Mouse (Mus musculus) hindbrain, embryonic 14.5 days (tissue): ENCODE measurements around the gene C2cd2. TPM values are rescaled to one million over a fixed set of nuclear protein-coding genes. Genes with fewer than 3 reads are reported as not detected.

ENCODE experiments used
- ATAC-seq: fragments of 200-750 bp; cut with Nextera tagmentation; 2 replicates; pipeline ENCODE4 v1.8.0; 2017; ENCODE audit warnings: moderate number of reproducible peaks, mild to moderate bottlenecking, moderate TSS enrichment, moderate library complexity; ENCODE audit not compliant: low FRiP score
- DNase-seq: peaks from one replicate; pipeline ENCODE4 v3.0.0-alpha.2; 2015; ENCODE audit warnings: low spot score
- H3K27ac ChIP-seq: fragments of 300-500 bp; sonication (generic); 2 replicates; pipeline ENCODE4 v1.5.1; 2014; ENCODE audit warnings: mild to moderate bottlenecking, moderate library complexity
- H3K27me3 ChIP-seq: fragments of 300-500 bp; sonication (generic); 2 replicates; pipeline ENCODE4 v1.6.1; 2014; ENCODE audit warnings: mild to moderate bottlenecking, low read length, mixed read lengths; ENCODE audit not compliant: control insufficient read depth, insufficient read depth
- H3K36me3 ChIP-seq: fragments of 300-500 bp; sonication (generic); replicated peaks from 2 replicates; pipeline ENCODE4 v1.6.1; 2014; ENCODE audit not compliant: control insufficient read depth, insufficient read depth
- H3K4me1 ChIP-seq: fragments of 300-500 bp; sonication (generic); replicated peaks from 2 replicates; pipeline ENCODE4 v1.6.1; 2014; ENCODE audit warnings: antibody characterized with exemption, low read length, mixed read lengths; ENCODE audit not compliant: control insufficient read depth, insufficient read depth
- H3K4me2 ChIP-seq: fragments of 300-500 bp; sonication (generic); replicated peaks from 2 replicates; pipeline ENCODE4 v1.6.1; 2014; ENCODE audit warnings: mild to moderate bottlenecking, moderate library complexity
- H3K4me3 ChIP-seq: fragments of 300-500 bp; sonication (generic); replicated peaks from 2 replicates; pipeline ENCODE4 v1.5.1; 2014; ENCODE audit warnings: mild to moderate bottlenecking, low read length
- H3K9ac ChIP-seq: fragments of 300-500 bp; sonication (generic); 2 replicates; pipeline ENCODE4 v1.6.1; 2014
- H3K9me3 ChIP-seq: fragments of 300-500 bp; sonication (generic); 2 replicates; pipeline ENCODE4 v1.6.1; 2016; ENCODE audit warnings: low read length; ENCODE audit not compliant: control insufficient read depth
- WGBS: fragments of 180-500 bp; shearing (Covaris S2); extraction: QIAGEN DNeasy Blood & Tissue Kit; methylation state at CpG from one replicate; pipeline ENCODE4 v1.1.7; 2014; 5-methylcytosine and 5-hydroxymethylcytosine counted together
- polyA plus RNA-seq: library from polyadenylated mRNA; unstranded; fragments of >200 nt; fragmentation: Nextera tagmentation; extraction: Ambion mirVana; gene quantifications from 2 replicates; pipeline ENCODE4 v1.2.1, GENCODE M21; 2014

Gene C2cd2
- polyA plus RNA-seq, 1 experiment from 2014 or later, result 19.6 TPM

- peak overlapping the region; percentile 96 for H3K9ac ChIP-seq
- no peaks in the 10 kb centered on the region for H3K27me3 ChIP-seq
- H3K4me3 ChIP-seq, result peak overlapping the region; percentile 82
- H3K4me1 ChIP-seq, result peaks cover 22% of the 10 kb centered on the region
- H3K4me2 ChIP-seq, result peak overlapping the region; percentile 75
- H3K9me3 ChIP-seq, result no peaks in the 10 kb centered on the region
- ATAC-seq (peak; percentile 67), DNase-seq (peak; percentile 37)
- peaks cover 5% of the 10 kb centered on the region for H3K36me3 ChIP-seq
- peak overlapping the region; percentile 100 for H3K27ac ChIP-seq
- WGBS, result 1% methylated on average over 11 of the region's 11 CpGs
Measured at GRCm38 (mm10) chr16:97850667-97851060, 111.7 kb downstream of the C2cd2 start.

DNA sequence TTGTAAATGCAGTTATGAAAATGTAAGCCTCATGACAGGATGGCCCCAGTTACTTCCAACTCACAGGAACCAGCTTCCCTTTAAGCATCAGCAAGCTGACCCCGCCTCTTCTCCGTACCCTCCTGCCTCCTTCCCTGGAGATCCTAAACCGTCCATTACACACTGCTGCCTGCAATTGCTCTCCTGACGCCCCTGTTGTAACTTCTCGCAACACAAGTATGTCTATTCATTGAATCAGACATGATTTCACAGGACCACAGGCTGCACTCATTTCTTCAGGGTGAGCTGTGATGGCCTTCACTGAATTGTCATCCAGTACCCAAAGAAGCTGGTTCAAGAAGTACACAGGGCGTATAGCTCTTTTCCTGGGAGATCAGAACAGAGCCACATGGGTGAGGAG, 113.6 kb downstream of the C2cd2 start:
- DNase-seq (no peak), ATAC-seq (no peak)
- Histone ChIP-seq H3K4me1 (peaks cover 22% of the 10 kb centered on the region), H3K4me2 (no peak overlapping the region), H3K27ac (no peak overlapping the region), H3K9ac (no peak overlapping the region), H3K4me3 (no peak overlapping the region), H3K36me3 (peaks cover 5% of the 10 kb centered on the region), H3K9me3 (no peaks in the 10 kb centered on the region), H3K27me3 (no peaks in the 10 kb centered on the region)
- 82% methylated on average over 6 of the region's 6 CpGs for WGBS

DNA sequence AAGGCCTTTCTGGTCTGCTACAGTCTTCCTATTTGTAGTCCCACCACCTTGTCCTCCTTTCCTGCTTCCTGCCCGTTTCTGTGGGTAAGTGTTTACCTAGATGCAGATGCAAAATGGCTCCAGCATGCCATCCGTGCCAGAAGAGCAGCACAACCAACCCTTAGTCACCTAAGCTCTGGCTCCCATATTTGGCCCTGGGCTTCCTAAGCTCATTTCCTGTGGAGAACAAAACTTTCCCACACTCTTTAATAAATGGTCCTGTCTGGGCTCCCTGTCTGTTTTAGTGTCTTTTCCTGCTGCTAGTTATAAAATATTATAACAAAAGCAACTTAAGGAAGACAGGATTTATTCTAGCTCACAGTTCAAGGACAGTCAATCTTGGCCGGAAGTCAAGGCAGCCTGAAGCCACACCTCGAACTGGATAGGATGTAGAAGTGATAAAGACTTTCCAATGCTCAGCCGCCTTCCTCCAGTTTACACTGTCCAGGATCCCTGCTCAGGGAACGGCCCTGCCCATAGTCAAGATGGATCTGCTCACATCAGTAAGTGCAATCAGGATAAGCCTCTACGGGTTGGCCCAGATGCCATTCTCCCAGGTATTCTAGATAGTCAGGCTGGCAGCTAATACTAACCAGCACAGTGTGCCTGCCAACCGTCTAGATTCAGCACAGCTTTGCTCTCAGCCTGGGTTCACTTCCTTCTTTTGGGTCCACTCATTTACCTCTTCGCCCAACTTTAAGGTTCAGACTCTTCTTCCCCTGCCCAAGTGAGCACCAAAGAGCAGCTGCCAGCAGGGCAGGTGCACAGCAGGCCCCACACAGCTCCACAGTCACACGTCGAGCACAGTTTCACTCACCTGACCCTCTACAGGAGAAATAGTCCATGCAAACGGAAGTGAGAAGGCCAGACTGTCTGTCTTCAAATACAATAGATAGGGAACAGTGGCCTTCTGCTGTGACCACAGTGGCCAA, 117.1 kb downstream of the C2cd2 start:
- H3K27ac ChIP-seq, result no peak overlapping the region
- no peak for DNase-seq
- no peak overlapping the region for H3K9ac ChIP-seq
- no peaks in the 10 kb centered on the region for H3K27me3 ChIP-seq
- H3K4me2 ChIP-seq, result no peak overlapping the region
- H3K9me3 ChIP-seq, result no peaks in the 10 kb centered on the region
- no peak overlapping the region for H3K4me3 ChIP-seq
- peaks cover 5% of the 10 kb centered on the region for H3K36me3 ChIP-seq
- peaks cover 8% of the 10 kb centered on the region for H3K4me1 ChIP-seq
- no peak for ATAC-seq
- WGBS, result 90% methylated on average over 12 of the region's 12 CpGs

DNA sequence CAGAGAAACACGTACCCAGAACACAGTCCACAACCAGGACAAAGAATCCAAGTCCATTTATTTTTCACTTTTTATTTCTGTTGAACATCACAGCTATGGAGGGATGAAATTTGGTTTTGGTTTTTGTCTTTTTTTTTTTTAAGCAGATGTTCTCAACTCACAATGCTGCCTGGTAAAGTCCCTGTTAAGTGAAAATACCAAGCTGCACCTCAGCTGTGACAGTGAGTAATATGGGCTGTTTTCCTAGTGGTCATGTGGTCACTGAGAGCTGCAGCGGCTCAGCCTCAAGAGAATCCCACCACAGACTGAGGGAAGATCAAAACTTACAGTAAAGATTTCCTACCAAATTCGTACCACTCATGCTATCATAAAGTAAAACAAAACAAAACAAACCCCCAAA, 130.2 kb downstream of the C2cd2 start:
- Histone ChIP-seq H3K9ac (no peak overlapping the region), H3K4me3 (no peak overlapping the region), H3K4me1 (no peaks in the 10 kb centered on the region), H3K36me3 (peaks cover 94% of the 10 kb centered on the region), H3K4me2 (no peak overlapping the region), H3K27ac (no peak overlapping the region), H3K9me3 (no peaks in the 10 kb centered on the region), H3K27me3 (no peaks in the 10 kb centered on the region)
- no peak for DNase-seq
- ATAC-seq, result no peak
- 91% methylated on average over 3 of the region's 3 CpGs for WGBS

DNA sequence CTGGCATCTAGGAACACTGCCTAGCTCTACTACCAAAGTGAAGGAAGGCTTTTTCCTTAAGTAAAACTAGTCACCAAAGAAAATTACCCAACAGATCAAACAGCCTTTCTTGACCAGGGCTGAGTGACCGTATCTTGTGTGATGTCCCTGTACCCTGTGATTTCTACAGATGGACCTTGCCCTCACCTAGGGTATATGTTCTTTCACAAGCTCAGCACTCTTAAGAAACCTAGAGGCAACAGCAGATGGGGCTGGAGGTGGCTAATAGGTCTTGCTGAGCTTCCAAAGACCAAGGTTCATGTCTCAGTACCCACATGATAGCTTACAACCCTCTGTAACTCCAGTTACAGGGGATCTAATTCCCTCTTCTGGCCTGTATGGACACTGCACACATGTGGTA, 134.2 kb downstream of the C2cd2 start:
- 100% methylated on average over 1 of the region's 1 CpGs for WGBS
- Histone ChIP-seq H3K27me3 (no peaks in the 10 kb centered on the region), H3K36me3 (peaks cover 82% of the 10 kb centered on the region), H3K27ac (no peak overlapping the region), H3K9me3 (no peaks in the 10 kb centered on the region), H3K9ac (no peak overlapping the region), H3K4me1 (no peaks in the 10 kb centered on the region), H3K4me2 (no peak overlapping the region), H3K4me3 (no peak overlapping the region)
- ATAC-seq (no peak), DNase-seq (no peak)

- Histone ChIP-seq H3K36me3 (peaks cover 85% of the 10 kb centered on the region), H3K4me2 (no peak overlapping the region), H3K27me3 (no peaks in the 10 kb centered on the region), H3K9me3 (no peaks in the 10 kb centered on the region), H3K4me1 (no peaks in the 10 kb centered on the region), H3K27ac (no peak overlapping the region), H3K4me3 (no peak overlapping the region), H3K9ac (no peak overlapping the region)
- ATAC-seq (no peak), DNase-seq (no peak)
- WGBS, result 97% methylated on average over 6 of the region's 6 CpGs
Measured at GRCm38 (mm10) chr16:97823311-97824007, 138.9 kb downstream of the C2cd2 start.

DNA sequence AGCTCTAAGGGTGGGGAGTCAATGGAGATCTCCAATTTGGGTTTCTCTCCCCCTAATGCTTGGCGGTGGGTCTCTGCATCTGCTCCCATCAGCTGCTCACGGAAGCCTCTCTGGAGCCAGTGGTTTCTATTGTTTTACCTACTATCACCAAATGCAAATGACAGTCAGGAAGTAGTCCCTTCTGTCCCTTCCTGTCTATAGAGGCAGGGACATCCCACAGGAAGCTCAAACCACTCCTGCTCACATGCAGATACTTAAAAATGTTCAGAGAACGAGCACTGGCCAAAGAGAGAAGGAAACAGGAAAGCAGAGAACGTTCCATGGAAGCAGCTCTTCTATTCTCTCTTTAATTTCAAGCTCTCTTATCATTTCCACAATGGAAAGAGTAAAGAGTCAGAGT, 142.9 kb downstream of the C2cd2 start:
- DNase-seq (no peak), ATAC-seq (no peak)
- Histone ChIP-seq H3K27me3 (no peaks in the 10 kb centered on the region), H3K4me1 (no peaks in the 10 kb centered on the region), H3K36me3 (peaks cover 93% of the 10 kb centered on the region), H3K4me2 (no peak overlapping the region), H3K27ac (no peak overlapping the region), H3K4me3 (no peak overlapping the region), H3K9ac (no peak overlapping the region), H3K9me3 (no peaks in the 10 kb centered on the region)
- 83% methylated on average over 4 of the region's 4 CpGs for WGBS

GRCm38 (mm10) chr16:97817414-97817813, 145.0 kb downstream of the C2cd2 start:
- Histone ChIP-seq H3K4me3 (no peak overlapping the region), H3K9me3 (no peaks in the 10 kb centered on the region), H3K27me3 (no peaks in the 10 kb centered on the region), H3K36me3 (peaks cover 94% of the 10 kb centered on the region), H3K27ac (no peak overlapping the region), H3K9ac (no peak overlapping the region), H3K4me2 (no peak overlapping the region), H3K4me1 (no peaks in the 10 kb centered on the region)
- 97% methylated on average over 1 of the region's 1 CpGs for WGBS
- no peak for DNase-seq
- no peak for ATAC-seq

- Histone ChIP-seq H3K4me3 (no peak overlapping the region), H3K27ac (no peak overlapping the region), H3K4me2 (no peak overlapping the region), H3K4me1 (no peaks in the 10 kb centered on the region), H3K9ac (no peak overlapping the region), H3K27me3 (no peaks in the 10 kb centered on the region), H3K9me3 (no peaks in the 10 kb centered on the region), H3K36me3 (peaks cover 94% of the 10 kb centered on the region)
- ATAC-seq (no peak), DNase-seq (no peak)
- 96% methylated on average over 5 of the region's 5 CpGs for WGBS
Measured at GRCm38 (mm10) chr16:97815269-97815668, 147.1 kb downstream of the C2cd2 start.
